Comparison of ENCODE assay signal across 20 mouse cellular contexts in the genomic region with DNA sequence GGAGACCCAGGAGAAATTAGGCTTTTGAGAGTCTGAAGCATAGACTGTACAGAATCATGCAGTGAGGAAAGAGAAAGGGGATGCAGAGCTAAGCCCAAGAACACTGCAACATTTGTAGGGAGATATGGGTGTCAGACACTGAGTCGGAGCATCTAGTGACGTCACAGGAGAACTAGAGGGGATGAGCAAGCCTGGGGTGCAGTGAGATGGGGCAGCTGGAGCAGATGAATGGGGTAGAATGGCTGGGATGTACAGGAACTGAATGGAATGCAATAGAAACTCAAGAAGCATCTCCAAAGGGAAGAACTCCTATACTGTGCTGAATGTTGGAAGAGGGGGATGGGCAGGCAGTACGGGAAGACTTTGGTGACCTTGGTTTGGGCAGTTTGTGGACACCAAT. TPM values are rescaled to one million over a fixed set of nuclear protein-coding genes. Genes with fewer than 3 reads are reported as not detected.
DNase-seq lines count a peak whose midpoint lies in the region; ATAC-seq and TF ChIP-seq lines count a peak whose summit lies in the region.
"Had no signal": no experiment of that assay in that cellular context is flagged by ENCODE, and none has a peak within 500 bp of the region (broad histone marks: within the 10 kb centered on the region; RNA-seq: fewer than 3 reads in every experiment).

No protein-coding gene starts in this region.

- 84% methylated on average over 3 of the region's 3 CpGs for WGBS in heart, embryonic 10.5 days
- WGBS in intestine, embryonic 15.5 days: 79% methylated on average over 3 of the region's 3 CpGs
- 73% methylated on average over 3 of the region's 3 CpGs for WGBS in intestine, postnatal 0 days
- WGBS in midbrain, embryonic 11.5 days: 82% methylated on average over 3 of the region's 3 CpGs

- no peak overlapping the region for H3K4me3 ChIP-seq in heart, embryonic 10.5 days
- no peak overlapping the region for H3K4me3 ChIP-seq in intestine, embryonic 15.5 days (replicated peaks)
- H3K4me3 ChIP-seq in intestine, postnatal 0 days (ENCODE audit: low read depth, low read length): no peak overlapping the region
- no peak overlapping the region for H3K4me3 ChIP-seq in midbrain, embryonic 11.5 days (ENCODE audit: low read depth, low read length)
- H3K4me3 ChIP-seq: embryonic facial prominence, embryonic 13.5 days; embryonic facial prominence, embryonic 15.5 days; forebrain, embryonic 13.5 days; forebrain, embryonic 15.5 days had no signal

- ATAC-seq in intestine, embryonic 15.5 days: peak; percentile 11; the same call in 1 of the 2 replicates
- 0 out of 2 replicates have a peak, but pooled peaks have one; percentile 15 for ATAC-seq in intestine, postnatal 0 days
- ATAC-seq in midbrain, embryonic 11.5 days (ENCODE audit: low FRiP score): no peak
- ATAC-seq: forebrain, embryonic 13.5 days; forebrain, embryonic 15.5 days; forebrain, postnatal 0 days had no signal

- H3K4me2 ChIP-seq in intestine, embryonic 15.5 days (replicated peaks): no peak overlapping the region
- H3K4me2 ChIP-seq in intestine, postnatal 0 days (replicated peaks; ENCODE audit: low read depth): no peak overlapping the region
- H3K4me2 ChIP-seq in midbrain, embryonic 11.5 days: no peak overlapping the region
- H3K4me2 ChIP-seq: embryonic facial prominence, embryonic 13.5 days; embryonic facial prominence, embryonic 15.5 days; forebrain, embryonic 13.5 days; forebrain, embryonic 15.5 days had no signal

- no peaks in the 10 kb centered on the region for H3K9me3 ChIP-seq in heart, embryonic 10.5 days
- H3K9me3 ChIP-seq in intestine, embryonic 15.5 days: no peaks in the 10 kb centered on the region
- no peaks in the 10 kb centered on the region for H3K9me3 ChIP-seq in intestine, postnatal 0 days (ENCODE audit: control insufficient read depth)
- H3K9me3 ChIP-seq in midbrain, embryonic 11.5 days (ENCODE audit: control insufficient read depth, low read length): no peaks in the 10 kb centered on the region
- H3K9me3 ChIP-seq: embryonic facial prominence, embryonic 13.5 days; embryonic facial prominence, embryonic 15.5 days; forebrain, embryonic 13.5 days; forebrain, embryonic 15.5 days had no signal

- DNase-seq in heart, embryonic 10.5 days (ENCODE audit: low spot score): peak; percentile 62
- DNase-seq in heart, adult 8-10 months (ENCODE audit: low spot score): no peak
- DNase-seq in midbrain, embryonic 11.5 days (ENCODE audit: low spot score, missing footprints): no peak
- DNase-seq in c-Kit-positive CD71-positive TER-119-positive erythroid progenitor cells, embryonic 14.5 days (ENCODE audit: low spot score): no peak
- DNase-seq: adrenal gland, adult 2 months; adrenal gland, postnatal 10 days; adrenal gland, postnatal 25 days; cerebellum, adult 11-12 months; cerebellum, adult 8-10 months; cerebellum, adult 9-11 months; cerebellum, postnatal 14 days; cerebellum, postnatal 36 days; embryo, embryonic 11 days; forebrain, postnatal 0 days had no signal

- TF ChIP-seq CTCF in intestine, postnatal 0 days (IDR thresholded peaks at IDR 0.05; ENCODE audit: low read depth): no peak

- H3K9ac ChIP-seq in intestine, embryonic 15.5 days: no peak overlapping the region
- no peak overlapping the region for H3K9ac ChIP-seq in intestine, postnatal 0 days (ENCODE audit: low read depth, low read length)
- no peak overlapping the region for H3K9ac ChIP-seq in midbrain, embryonic 11.5 days (ENCODE audit: low read length)
- H3K9ac ChIP-seq: embryonic facial prominence, embryonic 13.5 days; embryonic facial prominence, embryonic 15.5 days; forebrain, embryonic 13.5 days; forebrain, embryonic 15.5 days; forebrain, postnatal 0 days had no signal

- H3K27ac ChIP-seq in heart, embryonic 10.5 days: no peak overlapping the region
- no peak overlapping the region for H3K27ac ChIP-seq in intestine, embryonic 15.5 days
- no peak overlapping the region for H3K27ac ChIP-seq in intestine, postnatal 0 days (ENCODE audit: low read depth, low read length)
- H3K27ac ChIP-seq in midbrain, embryonic 11.5 days (ENCODE audit: low read depth, low read length): no peak overlapping the region
- H3K27ac ChIP-seq: embryonic facial prominence, embryonic 13.5 days; embryonic facial prominence, embryonic 15.5 days; forebrain, embryonic 13.5 days; forebrain, embryonic 15.5 days had no signal

- no peaks in the 10 kb centered on the region for H3K27me3 ChIP-seq in heart, embryonic 10.5 days (ENCODE audit: insufficient read depth, poor library complexity, severe bottlenecking)
- no peaks in the 10 kb centered on the region for H3K27me3 ChIP-seq in intestine, embryonic 15.5 days (replicated peaks)
- no peaks in the 10 kb centered on the region for H3K27me3 ChIP-seq in intestine, postnatal 0 days (replicated peaks; ENCODE audit: control insufficient read depth, insufficient read depth, low read length)
- no peaks in the 10 kb centered on the region for H3K27me3 ChIP-seq in midbrain, embryonic 11.5 days (ENCODE audit: control insufficient read depth, insufficient read depth, low read length)
- H3K27me3 ChIP-seq: embryonic facial prominence, embryonic 13.5 days; embryonic facial prominence, embryonic 15.5 days; forebrain, embryonic 13.5 days; forebrain, embryonic 15.5 days had no signal

- no peaks in the 10 kb centered on the region for H3K4me1 ChIP-seq in heart, embryonic 10.5 days
- no peaks in the 10 kb centered on the region for H3K4me1 ChIP-seq in intestine, embryonic 15.5 days (replicated peaks)
- peaks cover 14% of the 10 kb centered on the region; the same call in 1 of the 2 replicates for H3K4me1 ChIP-seq in intestine, postnatal 0 days (replicated peaks; ENCODE audit: control insufficient read depth, insufficient read depth, low read length)
- H3K4me1 ChIP-seq in midbrain, embryonic 11.5 days (ENCODE audit: control insufficient read depth, insufficient read depth, low read length): no peaks in the 10 kb centered on the region
- H3K4me1 ChIP-seq: embryonic facial prominence, embryonic 13.5 days; embryonic facial prominence, embryonic 15.5 days; forebrain, embryonic 13.5 days; forebrain, embryonic 15.5 days had no signal

- H3K36me3 ChIP-seq in heart, embryonic 10.5 days: no peaks in the 10 kb centered on the region
- H3K36me3 ChIP-seq in intestine, embryonic 15.5 days: no peaks in the 10 kb centered on the region
- H3K36me3 ChIP-seq in intestine, postnatal 0 days (ENCODE audit: control insufficient read depth, insufficient read depth): no peaks in the 10 kb centered on the region
- H3K36me3 ChIP-seq in midbrain, embryonic 11.5 days (ENCODE audit: control insufficient read depth, insufficient read depth, low read length): no peaks in the 10 kb centered on the region
- H3K36me3 ChIP-seq: embryonic facial prominence, embryonic 13.5 days; embryonic facial prominence, embryonic 15.5 days; forebrain, embryonic 15.5 days had no signal

RNA-seq across cellular contexts. Expression of a gene that starts 34.8 kb away (rescaled TPM):
- 14.6 and 15.7 TPM in 2 replicates for polyA plus RNA-seq in heart, embryonic 10.5 days (2016; fragmentation: Nextera tagmentation; extraction: Ambion mirVana)
- total RNA-seq in heart, adult 8-10 months (2022): 1 to 10 TPM; 8.0 to 9.7 (median 9.2) TPM
- polyA plus RNA-seq in intestine, embryonic 15.5 days (2015; fragmentation: Nextera tagmentation; extraction: Ambion mirVana): 8.9 and 10.3 TPM in 2 replicates
- 6.0 and 6.4 TPM in 2 replicates for polyA plus RNA-seq in intestine, postnatal 0 days (2015; fragmentation: Nextera tagmentation; extraction: Ambion mirVana)
- 11.8 and 13.2 TPM in 2 replicates for polyA plus RNA-seq in midbrain, embryonic 11.5 days (2014; fragmentation: Nextera tagmentation; extraction: Ambion mirVana)
